Mouse (Mus musculus) stomach, postnatal 0 days (tissue): ENCODE data around the gene Snx7.

Experiments
- CTCF ChIP-seq: IDR thresholded peaks from 2 replicates; pipeline ENCODE4 v1.5.1; 2016; ENCODE audit warnings: antibody characterized with exemption, low read depth, mild to moderate bottlenecking, moderate library complexity
- EP300 ChIP-seq: optimal IDR thresholded peaks from 2 replicates; pipeline ENCODE3; 2016; ENCODE audit warnings: antibody characterized with exemption

DNA sequence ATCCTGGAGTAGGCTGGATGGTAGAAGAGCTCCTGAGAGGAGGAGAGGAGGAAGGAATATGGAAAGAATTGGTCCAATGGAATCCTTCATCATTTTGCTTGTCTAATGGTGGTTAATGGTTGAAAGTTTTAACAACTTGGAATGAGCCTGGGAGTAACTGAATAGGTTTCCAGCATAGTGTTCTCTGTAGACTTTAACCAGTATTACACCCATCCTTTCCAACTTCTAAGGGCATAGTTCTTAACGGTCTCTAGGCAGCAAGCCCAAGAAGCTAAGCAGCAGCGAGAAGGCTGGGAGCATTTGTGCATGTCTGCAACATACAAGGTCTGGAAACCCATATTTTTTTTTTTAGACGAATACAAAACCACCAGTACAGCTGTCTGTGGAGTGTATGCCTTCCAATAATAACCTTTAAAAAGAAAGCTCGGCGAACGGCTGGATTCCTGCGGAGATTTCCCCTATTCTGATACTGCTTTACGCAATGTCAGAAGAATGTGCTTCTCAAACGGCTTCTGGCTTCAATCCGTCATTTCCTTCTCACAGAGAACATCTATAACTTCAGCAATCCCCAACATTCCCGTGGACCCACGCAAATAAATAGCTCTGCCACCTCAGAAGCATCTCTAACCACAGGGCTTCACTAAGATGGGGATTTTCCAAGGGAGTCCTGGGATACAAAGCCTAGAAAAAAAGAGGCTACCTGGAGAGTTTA lies 1.9 kb downstream of the Snx7 start:
- TF ChIP-seq CTCF, result no peak
- TF ChIP-seq EP300, result no peak
